Mouse (Mus musculus): Measurements from ENCODE around the gene Ggt1.

DNA sequence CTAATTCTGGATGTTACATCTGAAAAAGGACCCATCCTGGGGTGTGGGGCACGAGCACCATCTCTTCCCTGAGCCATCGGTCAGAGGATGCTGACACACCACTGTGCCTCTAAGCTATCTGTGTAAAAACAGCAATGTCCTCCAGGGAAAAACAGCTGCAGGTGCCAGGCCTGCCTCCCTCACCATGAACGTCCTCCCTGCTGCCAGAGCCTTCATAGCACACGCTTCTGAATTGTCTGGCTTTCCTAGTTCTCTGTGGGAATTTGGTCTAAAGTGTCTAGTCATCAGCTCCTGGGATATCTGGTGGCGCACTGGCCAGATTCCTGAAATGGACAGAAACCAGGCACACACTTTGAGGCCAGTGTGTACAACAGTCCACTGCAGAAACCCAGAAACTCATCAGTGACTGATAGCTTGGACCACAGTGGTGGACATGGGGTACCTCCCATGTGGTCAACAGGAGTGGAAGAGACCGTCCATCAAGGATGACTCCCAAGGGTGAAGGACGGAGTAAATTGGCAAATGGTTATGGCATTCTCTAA is 38.9 kb downstream of the Ggt1 start:
- TF ChIP-seq IRF4 (IDR thresholded peaks at IDR 0.05; ENCODE audit: low read depth, low read length): no peak
- TF ChIP-seq EP300 (IDR thresholded peaks at IDR 0.05; ENCODE audit: low read length): no peak
- no peak for TF ChIP-seq POLR2A (IDR thresholded peaks at IDR 0.05; ENCODE audit: low read depth, low read length)
- no peak for TF ChIP-seq MAZ (IDR thresholded peaks at IDR 0.05; ENCODE audit: low read depth, low read length)
- no peak for TF ChIP-seq CTCF (conservative IDR thresholded peaks at IDR 0.05 in 1 of 2, IDR thresholded peaks at IDR 0.05 in 1 of 2; ENCODE audit: low read depth in 2 of 2, low read length in 2 of 2)
- no peak for TF ChIP-seq TBP (conservative IDR thresholded peaks at IDR 0.05; ENCODE audit: low read depth, low read length)
- TF ChIP-seq JUN (IDR thresholded peaks at IDR 0.05; ENCODE audit: insufficient read depth, low read depth, low read length): no peak
- TF ChIP-seq SMC3 (IDR thresholded peaks at IDR 0.05; ENCODE audit: low read depth, low read length): no peak
- no peak for TF ChIP-seq POLR2AphosphoS2 (IDR thresholded peaks at IDR 0.05; ENCODE audit: low read depth, low read length)
- TF ChIP-seq MEF2A (IDR thresholded peaks at IDR 0.05; ENCODE audit: borderline replicate concordance, low read depth, low read length): no peak
- no peak for TF ChIP-seq USF2 (conservative IDR thresholded peaks at IDR 0.05; ENCODE audit: low read depth, low read length)
- TF ChIP-seq ETS1 (conservative IDR thresholded peaks at IDR 0.05; ENCODE audit: low read depth, low read length): no peak
- no peak for TF ChIP-seq GABPA (IDR thresholded peaks at IDR 0.05; ENCODE audit: insufficient replicate concordance, low read depth, low read length)
- TF ChIP-seq CHD1 (IDR thresholded peaks at IDR 0.05; ENCODE audit: low read depth, low read length): no peak
